Mouse (Mus musculus): ENCODE data around the gene Olfr875. TPM values are rescaled to one million over a fixed set of nuclear protein-coding genes. Genes with fewer than 3 reads are reported as not detected.

Olfr875 gene
- not detected in 2 replicates for total RNA-seq (2012; rRNA removed)
- total RNA-seq (2014; rRNA removed), result not detected in 2 replicates
- not detected in 2 replicates for polyA plus RNA-seq (2012; ENCODE audit: insufficient read length, low read depth)

- Histone ChIP-seq H3K36me3 (replicated peaks in 1 of 2; ENCODE audit: control insufficient read depth in 1 of 2, insufficient read depth in 1 of 2, low read length in 1 of 2) (no peaks in the 10 kb centered on the region), H3K4me2 (ENCODE audit: insufficient read depth, low read depth, poor library complexity, severe bottlenecking) (no peak within 1 kb of the TSS), H3K27ac (ENCODE audit: insufficient read depth, low read depth) (no peak within 1 kb of the TSS), H3K79me2 (replicated peaks; ENCODE audit: control insufficient read depth, extremely low read depth, insufficient read depth, poor library complexity, severe bottlenecking) (no peaks in the 10 kb centered on the region), H3K4me1 (ENCODE audit: control insufficient read depth in 1 of 2, insufficient read depth in 2 of 2) (no peaks in the 10 kb centered on the region), H3K9me3 (replicated peaks; ENCODE audit: low read length) (no peaks in the 10 kb centered on the region), H3K27me3 (replicated peaks) (no peaks in the 10 kb centered on the region), H3K9ac (ENCODE audit: insufficient read depth, low read depth) (no peak within 1 kb of the TSS), H3K4me3 (replicated peaks in 1 of 3; ENCODE audit: low read depth in 2 of 3, low read length in 2 of 3, poor library complexity in 1 of 3) (no peak within 1 kb of the TSS)
- dilution Hi-C loops (cut with MboI; ENCODE audit: extremely low pct_ligation_motif_present, extremely low pct_unique_long_range_greater_than_20kb, low sequenced_read_pairs), result no loop called here
- in situ Hi-C loops (cut with MboI; ENCODE audit: low pct_ligation_motif_present, low pct_unique_long_range_greater_than_20kb, low sequenced_read_pairs), result loop anchor here (25.0 kb wide), 1 partner anchor 166 kb away; no protein-coding TSS in a partner anchor
- TF ChIP-seq ZKSCAN1 (IDR thresholded peaks at IDR 0.05; ENCODE audit: borderline replicate concordance, low read depth, low read length) (no peak), POLR2AphosphoS2 (IDR thresholded peaks at IDR 0.05; ENCODE audit: low read depth, low read length) (no peak), E2F4 (IDR thresholded peaks at IDR 0.05; ENCODE audit: insufficient replicate concordance, low read depth, low read length) (no peak), CTCF (conservative IDR thresholded peaks at IDR 0.05 in 1 of 2, IDR thresholded peaks at IDR 0.05 in 1 of 2; ENCODE audit: low read depth in 2 of 2, low read length in 2 of 2) (no peak), MYC (IDR thresholded peaks at IDR 0.05; ENCODE audit: low read depth, low read length) (no peak), EP300 (IDR thresholded peaks at IDR 0.05; ENCODE audit: low read length) (no peak), JUND (conservative IDR thresholded peaks at IDR 0.05; ENCODE audit: low read depth, low read length) (no peak)
- no peak for DNase-seq (ENCODE audit: extremely low read depth)
These were observed at the start of gene Olfr875 for GRCm38 (mm10) chr9:37771759-37772158. Gene Olfr875 (plus strand): TSS chr9:37771857.

- Histone ChIP-seq H3K27ac (ENCODE audit: insufficient read depth, low read depth) (no peak overlapping the region), H3K9me3 (replicated peaks; ENCODE audit: low read length) (no peaks in the 10 kb centered on the region), H3K4me2 (ENCODE audit: insufficient read depth, low read depth, poor library complexity, severe bottlenecking) (no peak overlapping the region), H3K36me3 (replicated peaks in 1 of 2; ENCODE audit: control insufficient read depth in 1 of 2, insufficient read depth in 1 of 2, low read length in 1 of 2) (no peaks in the 10 kb centered on the region), H3K27me3 (replicated peaks) (no peaks in the 10 kb centered on the region), H3K4me1 (ENCODE audit: control insufficient read depth in 1 of 2, insufficient read depth in 2 of 2) (no peaks in the 10 kb centered on the region), H3K4me3 (replicated peaks in 1 of 3; ENCODE audit: low read depth in 2 of 3, low read length in 2 of 3, poor library complexity in 1 of 3) (no peak overlapping the region), H3K79me2 (replicated peaks; ENCODE audit: control insufficient read depth, extremely low read depth, insufficient read depth, poor library complexity, severe bottlenecking) (no peaks in the 10 kb centered on the region), H3K9ac (ENCODE audit: insufficient read depth, low read depth) (no peak overlapping the region)
- dilution Hi-C loops (cut with MboI; ENCODE audit: extremely low pct_ligation_motif_present, extremely low pct_unique_long_range_greater_than_20kb, low sequenced_read_pairs), result no loop called here
- no peak for DNase-seq (ENCODE audit: extremely low read depth)
- no peak for TF ChIP-seq ZMIZ1 (IDR thresholded peaks at IDR 0.05; ENCODE audit: low read depth, low read length)
- no peak for TF ChIP-seq E2F4 (IDR thresholded peaks at IDR 0.05; ENCODE audit: insufficient replicate concordance, low read depth, low read length)
- TF ChIP-seq MXI1 (IDR thresholded peaks at IDR 0.05; ENCODE audit: low read depth, low read length), result no peak
- TF ChIP-seq EP300 (IDR thresholded peaks at IDR 0.05; ENCODE audit: low read length), result no peak
- TF ChIP-seq TBP (conservative IDR thresholded peaks at IDR 0.05; ENCODE audit: low read depth, low read length), result no peak
- TF ChIP-seq PAX5 (IDR thresholded peaks at IDR 0.05; ENCODE audit: low read length), result no peak
- TF ChIP-seq BHLHE40 (IDR thresholded peaks at IDR 0.05; ENCODE audit: low read depth, low read length), result no peak
- no peak for TF ChIP-seq JUND (conservative IDR thresholded peaks at IDR 0.05; ENCODE audit: low read depth, low read length)
- no peak for TF ChIP-seq MAX (IDR thresholded peaks at IDR 0.05; ENCODE audit: low read length)
- TF ChIP-seq SIN3A (IDR thresholded peaks at IDR 0.05; ENCODE audit: low read length), result no peak
- no peak for TF ChIP-seq ELF1 (IDR thresholded peaks at IDR 0.05; ENCODE audit: low read depth, low read length)
- TF ChIP-seq ZKSCAN1 (IDR thresholded peaks at IDR 0.05; ENCODE audit: borderline replicate concordance, low read depth, low read length), result no peak
- TF ChIP-seq NELFE (IDR thresholded peaks at IDR 0.05; ENCODE audit: low read depth, low read length), result no peak
- TF ChIP-seq ETS1 (conservative IDR thresholded peaks at IDR 0.05; ENCODE audit: low read depth, low read length), result no peak
- no peak for TF ChIP-seq CHD1 (IDR thresholded peaks at IDR 0.05; ENCODE audit: low read depth, low read length)
- no peak for TF ChIP-seq GABPA (IDR thresholded peaks at IDR 0.05; ENCODE audit: insufficient replicate concordance, low read depth, low read length)
- no peak for TF ChIP-seq ZNF384 (IDR thresholded peaks at IDR 0.05; ENCODE audit: low read depth, low read length)
- in situ Hi-C loops (cut with MboI; ENCODE audit: low pct_ligation_motif_present, low pct_unique_long_range_greater_than_20kb, low sequenced_read_pairs), result no loop called here
These were observed 37.3 kb upstream of the Olfr875 start for GRCm38 (mm10) chr9:37734310-37734709.
